Mouse (Mus musculus): ENCODE measurements around the gene Erh.

The Erh gene

GRCm38 (mm10) chr12:80612113-80612791, 31.9 kb downstream of the Erh start:
- DNase-seq, result no peak

- DNase-seq, result no peak
Observed at GRCm38 (mm10) chr12:80609928-80610327, 34.2 kb downstream of the Erh start.

GRCm38 (mm10) chr12:80608576-80608975, 35.6 kb downstream of the Erh start:
- no peak for DNase-seq

- no peak for DNase-seq
Observed at GRCm38 (mm10) chr12:80604218-80604617, 39.9 kb downstream of the Erh start.

- no peak for DNase-seq
Observed at GRCm38 (mm10) chr12:80603566-80603965, 40.6 kb downstream of the Erh start.

GRCm38 (mm10) chr12:80602432-80602831, 41.7 kb downstream of the Erh start:
- DNase-seq, result no peak

GRCm38 (mm10) chr12:80601597-80602269, 42.4 kb downstream of the Erh start:
- no peak for DNase-seq

GRCm38 (mm10) chr12:80598756-80599155, 45.4 kb downstream of the Erh start:
- DNase-seq, result peak; percentile 20

- DNase-seq, result no peak
Observed at GRCm38 (mm10) chr12:80598236-80598635, 45.9 kb downstream of the Erh start.

- no peak for DNase-seq
Observed at GRCm38 (mm10) chr12:80595968-80596367, 48.2 kb downstream of the Erh start.

GRCm38 (mm10) chr12:80595566-80595965, 48.6 kb downstream of the Erh start:
- no peak for DNase-seq

- no peak for DNase-seq
Observed at GRCm38 (mm10) chr12:80594781-80595180, 49.4 kb downstream of the Erh start.

GRCm38 (mm10) chr12:80594141-80594540, 50.0 kb downstream of the Erh start:
- no peak for DNase-seq

GRCm38 (mm10) chr12:80584973-80585372, 59.2 kb downstream of the Erh start:
- DNase-seq, result no peak

Data from cerebellum, adult 8-10 months (tissue).